Mouse (Mus musculus) gastrocnemius, postnatal 25 days (tissue): ENCODE data around the gene Cep19. TPM values are rescaled to one million over a fixed set of nuclear protein-coding genes. Genes with fewer than 3 reads are reported as not detected.
"Not testable (repeated sequence)": the region's sequence is repeated elsewhere in the genome, so short reads cannot be mapped to it uniquely, and the experiment has no call there.

Experiments used
- DNase-seq: peaks from one replicate; pipeline ENCODE4 v3.0.0; 2022
- long read RNA-seq, 2 experiments: library from polyadenylated mRNA; stranded (forward); transcript quantifications; one replicate each; pipeline ENCODE4 v2.0.0; 2021
- total RNA-seq, 2 experiments: library from RNA; stranded (reverse); gene quantifications; 1 replicate in 1 of 2; 2 replicates in 1 of 2; pipeline ENCODE4 v1.2.3; 2021

The Cep19 gene
- 1 to 10 TPM; 7.7 to 7.9 TPM for total RNA-seq
- long read RNA-seq, experiment 1, transcript Cep19-202 (4 exons, 1,718 nt), result major isoform, 5 of 98 reads
- long read RNA-seq, experiment 1, partial matches to known transcripts, result 0 of 98 reads
- long read RNA-seq, experiment 1, other reads (novel, unspliced or antisense), result 92 of 98 reads
- long read RNA-seq, experiment 2, transcript Cep19-202 (4 exons, 1,718 nt), result major isoform, 9 of 62 reads
- long read RNA-seq, experiment 2, partial matches to known transcripts, result 0 of 62 reads
- long read RNA-seq, experiment 2, other reads (novel, unspliced or antisense), result 53 of 62 reads

DNA sequence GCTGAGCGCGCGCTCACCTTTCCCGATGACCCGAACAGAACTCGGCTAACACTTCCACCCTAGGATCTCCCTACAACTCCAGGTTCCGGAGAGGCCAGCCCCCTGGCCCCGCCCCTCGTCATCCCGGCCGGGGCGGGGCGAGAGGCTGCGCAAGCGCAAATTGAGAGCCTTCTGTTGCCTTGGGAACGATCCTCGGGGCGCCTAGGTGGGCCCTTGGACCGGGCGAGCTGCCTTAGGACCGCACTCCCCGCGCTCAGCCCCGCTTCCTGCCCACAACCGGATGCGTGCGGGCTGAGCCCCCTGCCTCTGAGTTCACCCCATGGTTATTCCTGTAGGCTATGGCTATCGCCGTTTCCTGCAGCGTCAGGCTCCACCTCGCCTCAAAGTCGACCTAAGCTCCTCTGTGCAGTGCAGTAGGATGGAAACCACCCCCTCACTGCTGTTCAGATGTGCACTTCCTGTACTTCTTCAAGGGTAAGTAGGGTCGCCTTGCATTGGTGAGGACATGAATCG lies at the start of gene Cep19, which contains the start of gene Pigx:
Gene Cep19, plus strand, starts transcription at position 163 of the 513 bp plus-strand sequence.
Gene Pigx, minus strand, starts transcription at position 103 of the 513 bp plus-strand sequence.
- peak; percentile 90 for DNase-seq

DNA sequence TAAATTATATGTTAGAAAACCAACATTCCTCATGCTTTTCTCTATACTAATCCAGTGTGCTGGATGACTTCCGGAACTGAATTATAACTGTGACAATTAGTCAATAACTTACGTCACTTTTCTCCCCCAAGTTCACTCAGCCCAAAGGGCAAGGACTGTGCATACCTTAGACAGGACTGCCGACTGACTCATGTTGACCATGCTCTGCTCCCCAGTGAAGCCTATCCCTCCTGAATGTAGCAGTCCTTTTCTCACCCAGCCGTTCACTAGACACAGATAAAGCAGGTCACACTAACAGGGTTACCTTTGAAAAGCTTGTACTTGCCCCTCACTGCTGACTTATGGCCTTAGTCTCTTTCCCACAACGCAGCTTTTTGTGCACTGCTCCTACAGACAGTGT lies 40.8 kb upstream of the Cep19 start:
- DNase-seq, result no peak

DNA sequence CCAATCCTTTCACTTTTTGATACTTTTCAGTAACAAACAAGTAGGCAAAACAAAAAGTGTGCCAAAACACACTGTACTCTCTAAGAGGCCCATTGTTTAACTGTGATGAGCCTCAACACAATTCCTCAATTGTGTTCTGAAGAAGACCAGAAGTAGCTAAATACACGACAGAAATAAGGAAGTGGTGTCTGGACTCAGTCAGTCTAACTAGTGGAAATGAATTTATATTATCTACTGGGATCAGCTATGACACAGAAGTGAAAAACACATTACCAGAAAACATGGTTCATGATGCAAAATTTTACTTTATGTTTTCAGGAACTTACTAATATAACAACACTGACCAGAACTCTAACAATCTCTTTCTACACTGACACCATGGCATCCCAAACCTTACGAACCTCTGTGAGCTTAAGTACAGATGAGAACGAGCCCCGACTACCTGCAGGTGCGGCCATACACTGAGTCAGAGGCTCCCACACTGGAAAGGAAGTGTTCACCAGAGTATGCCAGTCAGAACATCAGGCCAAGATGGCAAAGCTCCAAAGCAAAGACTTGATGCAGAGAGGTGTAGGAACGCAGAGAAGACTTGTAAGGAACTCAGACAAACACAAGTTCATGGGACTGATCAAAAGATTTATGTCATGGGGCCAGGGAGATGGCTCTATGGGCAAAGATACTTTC lies 39.6 kb upstream of the Cep19 start:
- no peak for DNase-seq

DNA sequence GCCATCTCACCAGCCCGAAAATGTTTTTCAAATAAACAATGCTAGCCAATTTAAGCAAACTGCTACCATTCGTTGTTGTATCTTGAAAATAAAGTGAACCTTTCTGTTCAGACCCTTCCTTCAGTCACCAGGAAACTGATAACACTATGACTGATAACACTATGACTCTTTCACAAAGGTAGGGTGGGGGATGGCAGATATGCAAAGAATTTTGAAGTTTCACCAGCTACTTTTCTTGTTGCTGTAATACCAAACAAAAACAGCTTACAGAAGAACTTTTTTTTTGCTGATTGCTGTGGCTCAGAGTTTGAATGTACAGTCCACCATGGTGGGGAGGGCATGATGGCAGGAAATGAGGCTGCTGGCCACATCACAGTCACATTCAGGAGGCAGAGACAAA lies 37.4 kb upstream of the Cep19 start:
- no peak for DNase-seq

DNA sequence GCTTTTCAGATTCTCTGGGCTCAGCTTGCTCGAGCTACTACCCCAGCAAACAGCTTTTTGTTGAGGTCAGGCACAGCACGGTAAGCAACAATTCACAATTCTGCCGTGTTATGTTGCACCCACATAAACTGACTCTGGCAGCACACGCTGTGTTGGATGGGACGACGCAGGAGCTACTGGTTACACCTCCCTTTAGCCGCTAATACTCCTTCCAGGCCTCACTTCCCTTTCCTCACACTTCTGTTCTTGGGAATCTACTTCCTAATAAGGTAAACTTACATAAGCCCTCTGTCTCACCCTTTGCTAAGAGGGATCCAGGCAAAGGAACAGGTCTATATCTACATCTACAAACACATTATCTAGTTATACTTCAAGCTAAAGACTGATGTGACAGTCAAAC lies 35.7 kb upstream of the Cep19 start:
- no peak for DNase-seq

DNA sequence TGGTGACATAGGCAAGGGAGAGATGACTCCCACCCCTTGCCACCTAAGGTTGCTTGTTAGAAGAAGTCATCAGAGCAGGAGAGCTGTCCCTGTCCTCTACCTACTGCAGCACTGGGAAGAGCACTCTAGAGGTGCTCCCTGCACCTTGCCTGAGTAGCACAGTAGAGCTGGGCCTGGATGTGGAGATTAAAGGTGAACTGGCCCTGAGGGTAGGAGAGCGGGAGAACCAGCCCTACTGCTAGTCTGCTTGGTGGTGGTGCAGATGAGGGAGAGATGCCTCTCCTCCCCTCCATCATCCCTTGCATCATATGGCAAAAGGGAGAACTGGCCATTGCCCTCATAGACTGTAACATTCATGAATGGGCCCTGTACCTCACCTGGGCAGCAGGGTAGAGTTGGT lies 32.7 kb upstream of the Cep19 start:
- no peak for DNase-seq

DNA sequence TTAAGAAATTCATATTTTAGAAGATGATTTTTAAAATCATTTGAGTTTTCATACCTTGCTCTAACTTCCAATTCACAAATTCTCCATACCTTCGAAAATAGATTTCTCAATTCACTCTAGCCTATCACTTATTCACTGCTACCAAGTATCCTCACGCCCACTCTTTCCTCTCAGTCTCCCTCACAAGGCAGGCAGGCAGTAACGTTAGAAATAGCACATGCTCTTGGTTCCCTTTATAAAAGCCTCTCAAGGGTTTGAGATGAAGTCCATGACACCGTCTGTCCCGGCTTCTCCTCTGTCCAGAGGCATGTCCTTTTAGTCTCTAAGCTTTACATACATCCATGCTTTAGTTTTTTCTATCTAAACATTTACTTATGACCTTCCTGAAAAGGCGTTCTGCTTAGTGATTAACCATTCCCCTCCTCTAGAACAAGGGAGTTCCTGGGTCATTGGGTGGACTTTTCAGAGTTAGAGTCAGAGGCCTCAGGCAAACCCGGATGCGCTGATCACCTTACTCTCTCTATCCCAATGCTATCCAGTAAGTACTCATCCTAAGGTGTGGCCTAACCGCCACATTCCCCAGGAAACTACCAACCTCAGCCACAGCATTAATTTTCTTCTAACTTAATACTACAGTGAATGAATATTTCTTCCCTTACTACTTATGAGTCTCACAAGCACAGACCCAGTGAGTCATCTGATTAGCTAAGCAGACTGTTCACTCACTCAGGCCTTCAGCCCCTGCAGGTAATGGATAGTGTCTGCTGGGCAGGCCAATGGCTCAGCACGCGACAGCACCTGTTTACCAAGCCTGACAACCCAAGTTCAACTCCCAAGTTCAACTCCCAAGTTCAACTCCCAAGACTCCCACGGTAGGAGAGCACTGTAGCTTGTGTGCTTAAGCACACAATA lies 31.0 kb upstream of the Cep19 start:
- no peak for DNase-seq

DNA sequence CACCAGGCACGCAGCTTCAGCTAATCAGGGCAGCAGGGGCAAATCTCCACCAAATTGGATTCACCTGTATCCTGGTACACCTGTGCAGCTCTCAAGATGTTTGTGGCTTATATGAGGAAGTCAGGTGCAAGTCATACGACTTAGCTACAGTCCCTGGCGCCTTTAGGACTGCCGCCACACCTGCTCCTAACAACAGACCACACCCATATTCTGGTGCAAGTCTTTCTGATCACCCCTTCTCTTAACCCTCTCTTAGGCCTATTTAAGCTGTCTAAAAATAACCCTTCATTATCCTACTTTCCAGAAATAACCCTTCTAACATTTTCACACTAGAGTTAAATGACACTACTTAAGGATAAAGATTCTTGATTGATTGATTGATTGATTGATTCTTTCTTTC lies 29.5 kb upstream of the Cep19 start:
- not testable (repeated sequence) for DNase-seq

DNA sequence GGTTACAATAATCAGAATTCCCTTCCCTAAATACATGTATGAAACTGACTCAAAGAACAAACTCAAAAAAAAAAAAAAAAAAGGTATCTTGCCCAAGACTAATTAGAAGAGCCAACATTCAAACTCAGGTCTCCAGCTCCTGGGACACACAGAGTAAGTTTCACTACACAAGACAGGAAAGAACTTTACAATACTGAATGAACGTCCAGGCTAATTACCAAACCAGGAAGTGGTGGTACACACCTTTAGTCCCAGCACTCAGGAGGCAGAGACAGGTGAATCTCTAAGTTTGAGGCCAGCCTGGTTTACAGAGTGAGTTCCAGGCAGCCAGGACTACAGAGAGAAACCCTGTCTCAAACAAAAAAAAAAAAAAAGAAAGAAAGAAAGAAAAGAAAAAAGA lies 23.8 kb upstream of the Cep19 start:
- DNase-seq, result no peak

DNA sequence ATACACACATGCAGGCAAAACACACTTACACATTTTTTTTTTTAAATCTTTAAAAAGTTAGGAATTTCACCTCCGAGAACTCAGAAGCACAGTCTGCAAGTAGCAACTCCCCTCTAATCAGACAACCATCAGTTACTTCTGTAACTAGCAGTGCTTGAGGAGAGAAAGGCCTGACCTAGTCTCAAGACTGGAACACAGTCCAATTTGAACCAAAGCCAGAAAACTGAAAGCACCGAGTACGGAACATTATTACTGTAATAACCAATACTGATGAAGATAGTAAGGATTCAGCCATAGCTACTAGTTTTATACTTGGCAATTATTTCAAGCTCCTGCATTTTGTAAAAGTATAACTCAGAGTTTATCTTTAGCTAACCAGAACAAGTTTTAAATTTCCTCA lies 23.2 kb upstream of the Cep19 start:
- DNase-seq, result no peak

DNA sequence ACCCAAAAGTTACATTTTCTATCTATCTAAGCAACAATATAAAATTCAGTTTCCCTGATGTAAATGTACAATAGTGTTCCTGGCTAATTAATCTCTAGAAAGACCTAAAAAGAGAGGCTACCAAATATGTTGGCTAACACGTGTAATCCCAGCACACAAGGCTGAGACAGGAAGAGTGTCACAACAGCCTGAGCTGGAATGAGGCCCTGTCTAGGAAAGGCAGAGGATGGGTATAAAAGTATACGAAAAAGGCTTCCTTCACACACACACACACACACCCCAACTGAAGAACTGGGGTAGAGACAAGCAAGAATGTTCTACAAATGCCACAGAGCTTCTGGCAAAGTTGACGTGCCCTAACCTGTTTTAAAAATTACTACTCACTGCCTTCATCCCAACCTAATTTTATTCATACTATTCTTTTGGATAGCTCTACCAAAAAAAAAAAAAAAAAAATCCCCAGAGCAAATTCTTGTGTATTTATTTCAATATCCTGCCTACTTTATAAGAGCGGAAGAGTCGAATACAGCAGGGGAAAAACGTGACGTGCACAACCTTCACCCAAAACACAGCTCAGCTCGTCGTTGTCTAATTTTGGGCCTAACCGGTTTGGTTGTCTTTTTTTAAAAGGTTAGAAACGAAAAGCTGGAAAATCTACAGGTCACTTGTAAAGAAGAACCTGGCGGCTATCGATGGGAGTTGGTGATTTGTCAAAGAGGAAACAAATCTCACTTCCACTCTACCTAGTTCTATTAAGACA lies 21.8 kb upstream of the Cep19 start:
- no peak for DNase-seq

DNA sequence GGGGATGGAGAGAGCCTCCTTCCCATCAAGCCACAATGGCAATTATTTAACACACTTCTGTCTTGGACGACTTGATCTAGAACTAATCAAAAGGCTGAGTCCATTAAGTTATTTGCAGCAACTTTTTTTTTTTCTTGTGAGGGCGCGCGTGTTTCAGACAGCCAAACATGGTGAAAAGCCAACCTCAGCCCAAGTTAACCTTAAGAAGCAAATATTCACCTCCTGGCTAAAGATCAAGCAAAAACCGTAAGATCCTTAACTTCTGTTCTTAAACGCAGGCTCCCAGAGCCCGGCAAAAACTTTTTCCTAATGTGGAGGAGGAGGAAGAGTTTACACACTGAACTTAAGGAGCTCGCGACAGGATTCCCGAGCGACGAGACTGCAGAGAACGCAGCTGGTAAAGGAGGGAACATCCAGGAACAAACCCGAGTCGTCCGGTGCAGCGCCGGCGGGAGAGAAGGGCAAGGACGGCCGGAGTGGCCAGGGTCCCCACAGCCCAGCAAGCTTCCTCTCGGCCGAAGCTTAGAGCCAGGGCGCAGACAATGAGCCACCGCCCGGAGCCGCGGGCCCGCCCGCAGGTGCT lies 21.1 kb upstream of the Cep19 start:
- no peak for DNase-seq

DNA sequence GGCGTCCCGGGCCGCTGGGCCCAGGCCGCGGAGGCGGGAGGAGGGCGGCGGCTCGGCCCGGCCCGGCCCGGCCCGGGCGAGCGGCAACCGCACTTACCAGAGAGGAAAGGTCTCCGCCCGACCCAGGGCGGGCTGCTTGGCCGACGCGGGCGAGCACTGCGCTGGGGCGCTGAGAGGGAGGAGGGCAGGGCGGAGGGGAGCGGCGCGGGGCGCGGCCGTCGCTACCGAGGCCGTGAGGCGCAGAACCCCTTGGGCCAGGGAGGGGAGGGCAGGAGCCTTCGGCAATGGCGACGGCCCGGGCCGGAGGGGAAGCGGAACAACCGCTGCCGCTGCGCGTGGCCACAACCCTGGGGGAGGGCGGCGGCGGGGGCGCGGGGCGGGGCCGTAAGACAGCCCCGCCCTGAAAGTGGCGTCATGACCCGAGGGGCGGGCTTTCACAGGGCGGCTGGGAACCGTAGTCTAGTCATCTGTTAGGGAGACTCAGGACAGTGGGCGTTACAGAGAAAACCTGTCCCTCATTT lies 20.5 kb upstream of the Cep19 start, which contains the start of gene Pak2:
Gene Pak2, minus strand, starts transcription at position 352 of the 521 bp plus-strand sequence.
- DNase-seq, result peak; percentile 95

DNA sequence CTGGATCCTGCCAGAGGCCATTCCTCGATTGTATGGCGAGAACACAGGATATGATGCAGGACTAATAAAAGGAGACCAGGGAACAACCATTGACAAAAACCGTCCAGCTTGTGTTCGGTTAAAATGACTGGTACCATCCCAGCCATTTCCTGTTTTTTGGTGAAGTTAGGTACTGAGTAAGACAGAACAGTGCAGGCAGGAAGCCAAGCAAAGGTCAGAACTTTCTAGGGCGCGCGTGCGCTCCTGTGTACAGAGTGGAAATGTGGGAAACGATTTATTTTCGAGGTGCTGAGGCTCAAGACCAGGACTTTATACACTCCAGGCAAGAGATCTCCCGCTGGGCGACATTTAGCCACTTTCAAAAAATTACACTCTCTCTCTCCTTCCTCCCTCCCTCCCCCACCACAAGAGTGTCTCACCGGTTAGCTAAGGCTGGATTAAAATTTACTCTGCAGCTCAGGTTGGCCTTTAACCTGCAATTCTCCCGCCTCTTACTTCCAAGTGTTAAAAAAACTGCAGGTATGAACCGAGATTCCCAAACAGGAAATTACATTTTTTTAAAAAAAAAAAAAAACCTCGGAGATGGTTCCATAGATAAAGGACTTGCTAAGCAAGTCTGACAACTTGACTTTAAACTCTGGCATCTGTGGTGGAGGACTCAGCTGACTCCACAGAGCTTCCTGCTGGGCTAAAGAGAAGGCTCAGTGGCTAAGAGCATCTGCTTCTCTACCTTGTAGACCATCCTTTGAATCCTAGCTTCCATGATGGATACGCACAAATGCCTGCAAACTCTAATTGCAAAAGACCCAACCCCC lies 11.8 kb upstream of the Cep19 start:
- DNase-seq, result peak; percentile 23

DNA sequence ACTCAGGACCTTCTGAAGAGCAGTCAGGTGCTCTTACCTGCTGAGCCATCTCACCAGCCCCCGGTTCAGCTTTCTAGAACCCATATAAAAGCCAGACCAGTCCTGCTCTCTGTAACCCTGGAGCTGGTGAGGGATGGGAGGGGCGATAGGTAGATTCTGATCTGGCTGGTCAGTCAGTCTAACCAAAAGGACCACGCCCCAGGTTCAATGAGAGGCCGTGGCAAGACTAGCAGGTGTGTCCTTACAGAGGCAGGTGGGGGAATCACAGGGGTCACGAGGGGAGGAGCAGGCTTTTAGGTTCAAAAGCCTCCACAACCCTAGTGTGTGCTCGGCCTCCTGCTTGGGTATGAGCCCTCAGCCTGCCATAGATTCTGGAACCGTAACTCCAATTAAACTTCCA lies 8.1 kb upstream of the Cep19 start:
- DNase-seq, result no peak

DNA sequence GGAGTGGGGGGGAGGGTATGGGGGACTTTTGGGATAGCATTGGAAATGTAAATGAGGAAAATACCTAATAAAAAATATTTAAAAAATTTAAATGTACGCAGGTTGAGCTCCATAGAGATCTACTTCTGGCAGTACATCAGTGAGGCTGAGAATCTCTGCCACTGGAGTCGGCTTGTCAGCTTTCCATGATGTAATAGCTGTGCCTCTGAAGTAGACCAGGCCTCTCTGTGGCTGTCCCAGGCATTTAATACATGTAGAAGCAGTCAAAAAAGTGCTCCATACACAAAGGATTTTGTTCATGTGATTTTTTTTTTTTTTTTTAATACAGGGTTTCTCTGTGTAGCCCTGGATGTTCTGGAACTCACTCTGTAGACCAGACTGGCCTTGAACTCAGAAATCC lies 1.8 kb upstream of the Cep19 start:
- not testable (repeated sequence) for DNase-seq

DNA sequence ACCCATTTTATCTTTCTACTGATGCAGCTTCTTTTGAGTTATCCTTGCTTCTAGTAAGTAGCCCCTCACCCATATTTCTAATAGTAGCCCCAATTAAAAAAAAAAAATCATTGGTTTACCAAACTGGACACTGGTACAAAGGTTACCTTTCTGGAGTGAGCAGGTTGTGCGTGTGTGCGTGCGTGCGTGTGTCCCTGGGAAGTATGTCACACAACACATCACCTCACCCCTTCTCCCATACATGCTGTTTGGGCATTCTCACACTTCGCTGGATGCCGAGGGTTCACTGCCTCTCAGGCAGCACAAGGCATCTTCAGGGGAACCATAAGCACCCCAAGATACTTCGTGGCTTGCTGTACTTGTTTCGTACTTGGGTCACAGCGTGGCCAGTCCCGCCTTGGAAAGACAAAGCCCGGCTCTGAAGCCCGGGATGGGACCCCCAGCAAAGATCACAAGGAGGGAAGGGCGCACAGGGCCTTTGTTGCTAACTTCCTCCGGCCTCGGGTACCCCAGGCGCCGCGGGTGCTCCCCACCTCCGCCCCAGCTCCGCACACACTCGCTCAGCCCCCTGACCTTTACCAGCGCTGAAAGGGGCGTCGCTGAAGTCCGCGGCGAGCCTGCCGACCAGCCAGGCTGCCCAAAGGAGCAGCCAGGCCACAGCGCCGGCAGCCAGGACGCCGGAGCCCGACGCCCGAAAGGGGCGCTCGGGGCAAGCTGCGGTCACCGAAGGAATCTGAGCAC lies 533 bp upstream of the Cep19 start:
- DNase-seq, result no peak

DNA sequence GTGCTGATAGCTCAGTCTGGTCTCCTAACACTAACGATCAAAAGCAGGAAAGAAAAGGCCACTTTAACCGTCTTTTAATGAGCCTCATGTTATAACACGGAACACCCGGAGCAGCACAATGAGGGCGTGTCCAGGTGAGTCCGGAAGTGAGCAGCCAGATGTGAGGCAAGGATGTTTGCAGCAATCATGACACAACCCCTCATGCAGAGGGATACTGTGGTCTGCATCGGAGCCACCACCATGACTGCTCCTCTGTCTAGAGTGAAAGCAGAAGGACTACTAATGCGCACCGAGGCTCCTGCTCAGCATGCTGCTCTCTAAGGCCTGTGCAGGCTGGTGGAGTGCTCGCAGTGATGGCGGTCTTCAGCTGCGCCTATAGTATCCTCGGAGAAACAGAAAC lies 2.7 kb downstream of the Cep19 start:
- DNase-seq, result no peak

DNA sequence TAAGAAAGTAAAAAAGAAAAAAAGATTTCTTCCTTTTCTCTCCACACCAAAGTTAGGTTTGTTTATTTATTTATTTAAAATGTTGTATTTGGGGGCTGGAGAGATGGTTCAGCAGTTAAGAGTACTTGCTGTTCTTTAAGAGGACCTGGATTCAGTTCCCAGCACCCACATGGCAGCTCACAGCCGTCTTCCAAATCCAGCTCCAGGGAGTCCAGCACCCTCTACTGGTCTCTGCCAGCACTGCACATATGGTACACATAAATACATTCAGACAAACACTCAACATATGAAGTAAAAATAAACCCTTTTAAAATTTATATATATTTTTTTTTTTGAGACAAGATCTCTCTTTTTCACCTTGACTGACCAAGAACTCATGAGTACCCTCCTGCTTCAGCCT lies 6.1 kb downstream of the Cep19 start:
- no peak for DNase-seq
